Mouse (Mus musculus) kidney, adult 18-20 months (tissue): ENCODE results near the gene N4bp2l2.

Experiments used
- DNase-seq: peaks from one replicate; pipeline ENCODE4 v3.0.0; 2021

Gene N4bp2l2

DNA sequence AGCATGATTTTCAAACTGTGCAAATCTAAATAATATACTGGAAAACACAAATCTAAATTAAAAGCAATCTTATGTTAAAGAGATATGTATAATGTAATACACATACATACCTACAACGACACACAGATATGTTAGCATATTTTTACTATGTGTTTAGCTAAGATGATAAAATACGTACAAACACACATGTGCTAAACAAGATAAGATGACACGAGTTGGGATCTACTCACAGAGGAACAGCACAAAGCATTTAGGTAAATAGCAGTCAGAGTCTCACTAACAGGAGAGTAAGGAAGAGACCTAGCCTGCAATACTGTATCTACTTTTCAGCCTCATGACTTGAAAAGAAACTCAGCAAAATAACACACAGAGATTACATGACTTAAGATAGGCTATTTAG is 24.5 kb downstream of the N4bp2l2 start:
- DNase-seq, result no peak

DNA sequence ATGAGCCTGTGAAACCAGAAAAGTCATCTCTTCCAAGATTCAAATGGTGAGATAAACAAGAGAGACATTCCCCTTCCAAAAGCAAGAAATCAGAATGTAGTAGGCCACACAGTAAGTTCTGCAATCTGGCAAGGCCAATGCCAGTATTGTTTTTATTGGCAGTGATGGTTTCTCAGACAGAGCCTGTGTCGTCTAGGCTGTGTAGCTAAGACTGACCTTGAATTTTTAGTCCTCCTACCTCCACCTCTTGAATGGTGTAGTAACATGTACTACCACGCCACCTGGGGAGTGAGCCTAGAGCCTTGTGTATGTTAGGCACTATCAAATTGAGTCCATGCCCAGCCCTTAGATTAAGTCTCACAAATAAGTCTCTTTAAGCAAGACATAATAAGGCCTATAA is 36.3 kb downstream of the N4bp2l2 start:
- no peak for DNase-seq

DNA sequence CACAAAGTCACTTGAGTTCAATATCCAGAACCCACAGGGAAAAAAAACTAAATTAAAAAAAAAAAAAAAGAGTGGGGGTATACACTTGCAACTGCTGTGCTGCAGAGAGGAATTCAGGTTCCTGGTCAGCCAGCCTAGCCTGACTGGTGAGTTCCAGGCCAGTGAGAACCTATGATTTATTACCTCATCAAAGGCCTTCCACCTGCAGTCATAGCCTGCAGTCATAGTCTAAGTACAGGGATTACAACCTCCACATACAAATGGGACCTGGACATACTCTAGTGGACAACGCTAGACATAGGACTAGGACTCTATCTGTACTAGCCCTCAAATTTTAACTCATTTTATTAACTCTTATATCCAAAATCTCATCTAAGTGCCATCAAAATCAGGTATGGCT is 36.7 kb downstream of the N4bp2l2 start:
- no peak for DNase-seq

DNA sequence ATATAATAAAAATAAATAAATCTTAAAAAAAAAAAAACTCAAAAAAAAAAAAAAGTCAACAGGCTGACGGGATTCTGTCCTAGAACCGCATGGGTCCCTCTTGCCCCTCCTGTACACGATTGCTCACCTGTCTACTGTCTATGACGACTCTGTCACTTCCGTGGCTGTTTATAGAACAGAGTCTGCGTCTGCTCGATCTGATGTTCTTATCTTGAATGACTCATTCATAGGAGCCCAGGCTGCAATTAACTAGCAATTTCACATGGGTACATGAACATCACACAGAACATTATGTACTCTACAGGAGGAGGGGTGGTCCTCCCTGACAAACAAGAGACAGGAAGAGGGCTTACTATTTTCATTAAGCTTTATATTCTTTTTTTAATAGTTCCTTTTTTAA is 40.5 kb downstream of the N4bp2l2 start:
- no peak for DNase-seq

DNA sequence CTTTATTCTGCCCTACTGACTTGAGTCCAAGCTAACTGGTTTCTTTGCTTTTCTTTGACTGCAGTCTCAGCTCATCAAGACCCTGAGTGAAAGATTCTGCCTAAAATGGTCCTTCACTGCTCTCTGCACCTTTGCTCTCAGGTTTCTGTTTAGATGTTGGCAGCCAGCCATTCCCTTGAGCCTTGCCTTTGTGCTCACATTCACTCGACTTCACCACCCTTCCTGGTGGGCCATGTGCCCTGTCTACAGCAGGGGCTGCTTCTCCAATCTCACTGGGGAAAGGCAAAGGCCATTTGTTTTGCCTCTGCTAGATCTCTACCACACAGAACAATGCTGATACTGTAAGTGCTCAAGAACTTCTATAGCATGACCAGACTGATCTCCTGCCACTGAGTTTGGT is 43.2 kb downstream of the N4bp2l2 start:
- DNase-seq, result peak; percentile 10

DNA sequence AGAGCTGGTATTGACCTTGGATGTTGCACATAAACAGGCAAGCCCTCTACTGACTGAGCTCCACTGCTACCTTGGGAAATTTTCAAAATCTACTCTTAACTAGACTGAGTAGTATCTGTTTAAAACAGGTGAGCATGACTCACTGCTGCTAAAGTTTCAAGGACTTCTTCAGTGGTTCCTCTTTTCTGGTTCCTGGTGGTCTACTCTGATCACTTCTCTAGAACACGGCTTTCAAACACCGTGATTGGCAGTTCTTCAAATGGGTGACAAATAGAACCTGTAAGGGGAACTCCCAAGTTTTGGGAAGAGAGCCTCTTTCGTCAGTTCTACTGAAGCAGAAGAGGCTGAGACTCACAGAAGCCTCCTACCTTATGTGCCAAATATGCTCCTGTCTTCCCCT is 44.4 kb downstream of the N4bp2l2 start:
- no peak for DNase-seq

DNA sequence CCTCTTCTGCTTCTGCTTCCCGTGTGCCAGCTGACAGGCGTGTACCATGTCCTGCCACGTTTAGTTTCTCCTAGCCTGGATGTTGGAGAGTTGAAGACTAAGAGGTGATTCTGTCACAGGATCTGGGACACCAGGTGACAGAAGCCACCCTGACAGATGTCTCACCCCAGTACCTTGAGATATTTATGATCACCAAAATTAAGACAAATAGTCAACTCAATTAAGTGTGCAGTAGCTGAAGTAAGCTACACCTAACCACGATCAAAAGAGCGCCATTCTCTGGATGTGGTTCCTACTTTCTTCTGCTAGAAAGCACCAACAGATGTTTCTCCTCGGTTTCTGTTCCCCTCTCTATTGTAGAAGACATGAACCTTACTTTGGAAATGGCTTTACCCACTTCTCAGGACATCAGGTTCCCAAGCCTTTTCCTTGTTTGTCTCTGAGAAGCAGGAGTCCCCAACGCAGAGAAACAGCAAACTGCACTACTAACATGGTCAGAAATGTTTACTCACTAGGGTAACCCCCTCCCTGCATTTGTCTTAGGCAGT is 45.3 kb downstream of the N4bp2l2 start:
- no peak for DNase-seq

DNA sequence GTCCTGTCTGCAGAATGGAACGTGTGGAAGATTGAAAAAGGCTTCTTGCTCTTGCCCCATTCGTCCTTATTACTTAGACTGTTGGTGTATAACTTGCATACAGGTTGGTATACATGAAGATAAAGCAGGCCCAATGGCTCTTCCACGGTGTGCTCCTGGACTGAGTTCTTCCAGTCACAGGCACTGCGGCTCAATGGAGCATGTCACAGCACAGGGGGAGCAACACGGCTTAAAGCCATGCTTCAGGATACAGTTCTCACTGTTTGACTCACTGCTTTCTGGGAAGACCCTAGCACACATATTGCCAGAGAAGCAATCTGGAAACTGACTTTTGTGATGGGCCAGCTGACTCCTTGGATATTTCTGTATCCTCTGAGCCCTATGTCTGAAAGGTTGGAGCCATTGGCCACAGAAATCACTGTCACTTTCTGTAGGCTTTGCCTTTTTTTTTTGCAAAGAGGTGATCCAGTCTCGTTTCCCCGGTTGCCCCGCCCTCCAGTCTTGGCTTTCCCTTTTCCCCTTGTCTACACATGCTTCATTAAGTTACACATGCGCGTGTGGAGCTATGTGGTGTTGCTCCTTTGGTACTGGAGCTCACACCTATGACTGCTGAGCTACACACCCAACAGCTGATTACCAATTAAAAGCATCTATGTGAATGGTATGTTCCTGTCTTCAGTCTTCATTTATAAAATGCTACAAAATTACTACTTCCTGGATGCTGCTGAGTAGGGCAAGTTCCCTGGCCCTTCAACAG is 47.2 kb downstream of the N4bp2l2 start:
- no peak for DNase-seq

DNA sequence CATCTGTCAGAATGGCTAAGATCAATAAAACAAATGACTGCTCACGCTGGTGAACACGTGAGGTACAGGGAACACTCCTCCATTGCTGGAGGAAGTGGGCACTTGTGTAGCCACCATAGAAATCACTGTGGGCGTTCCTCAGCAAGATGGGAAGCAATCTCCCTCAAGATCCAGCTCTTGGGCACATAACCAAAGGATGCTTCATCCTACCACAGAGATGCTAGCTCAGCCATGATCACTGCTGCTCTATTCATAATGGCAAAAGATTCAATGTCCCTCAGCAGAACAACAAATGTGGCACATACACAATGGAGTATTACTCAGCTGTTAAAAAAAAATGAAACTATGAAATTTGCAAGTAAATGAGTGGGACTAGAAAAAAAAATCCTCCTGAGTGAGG is 49.3 kb downstream of the N4bp2l2 start:
- DNase-seq, result no peak

DNA sequence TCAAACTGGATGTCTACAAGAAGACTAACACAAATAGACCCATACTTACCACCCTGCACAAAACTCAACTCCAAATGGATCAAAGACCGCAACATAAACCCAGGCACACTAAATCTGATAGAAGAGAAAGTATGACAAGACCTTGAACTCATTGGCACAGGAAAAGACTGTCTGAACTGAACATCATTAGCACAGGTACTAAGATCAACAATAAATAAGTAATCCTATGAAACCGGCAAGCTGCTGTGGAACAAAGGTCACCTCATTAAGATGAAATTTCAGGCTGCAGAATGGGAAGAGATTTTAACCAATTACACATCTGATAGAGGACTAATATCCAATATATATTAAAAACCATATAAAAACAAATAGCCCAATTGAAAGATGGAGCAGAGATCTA is 49.8 kb downstream of the N4bp2l2 start:
- DNase-seq, result no peak

DNA sequence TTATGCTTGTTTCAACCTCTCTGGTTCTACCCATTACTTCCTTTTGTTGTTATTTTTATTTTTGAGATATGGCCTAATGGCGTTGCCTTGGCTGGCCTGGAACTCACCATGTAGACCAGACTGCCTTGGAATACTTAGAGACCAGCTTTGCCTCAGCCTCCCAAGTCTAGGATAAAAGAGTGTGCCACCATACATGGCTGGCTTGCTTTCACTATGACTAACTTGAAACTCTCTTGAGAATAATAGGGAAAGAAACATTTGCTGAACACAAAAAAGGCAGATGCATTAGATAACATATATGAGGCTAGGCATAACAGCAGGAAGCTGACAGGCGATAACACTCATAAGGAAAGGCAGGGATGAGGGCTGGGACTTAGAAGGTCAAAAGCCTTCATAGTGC is 51.9 kb downstream of the N4bp2l2 start:
- no peak for DNase-seq

DNA sequence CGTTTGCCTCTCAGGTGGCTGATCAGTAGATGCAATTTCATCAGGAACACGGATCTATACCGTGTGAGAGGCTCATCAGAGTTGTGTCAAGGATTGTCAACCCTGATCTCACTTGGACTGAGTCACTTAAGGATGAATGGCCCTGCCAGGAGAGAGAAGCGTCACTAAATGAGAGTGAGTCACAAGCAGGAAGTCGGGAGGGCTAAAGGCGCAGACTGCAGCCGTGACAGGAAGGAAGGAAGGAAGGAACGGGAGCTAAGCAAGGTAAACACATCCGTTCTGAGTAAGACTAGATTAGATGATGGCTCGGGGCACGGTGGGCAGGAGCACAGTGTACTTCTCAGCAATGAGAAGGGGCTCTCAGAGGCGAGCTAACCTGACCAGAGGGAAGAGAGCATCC is 54.3 kb downstream of the N4bp2l2 start:
- DNase-seq, result no peak

DNA sequence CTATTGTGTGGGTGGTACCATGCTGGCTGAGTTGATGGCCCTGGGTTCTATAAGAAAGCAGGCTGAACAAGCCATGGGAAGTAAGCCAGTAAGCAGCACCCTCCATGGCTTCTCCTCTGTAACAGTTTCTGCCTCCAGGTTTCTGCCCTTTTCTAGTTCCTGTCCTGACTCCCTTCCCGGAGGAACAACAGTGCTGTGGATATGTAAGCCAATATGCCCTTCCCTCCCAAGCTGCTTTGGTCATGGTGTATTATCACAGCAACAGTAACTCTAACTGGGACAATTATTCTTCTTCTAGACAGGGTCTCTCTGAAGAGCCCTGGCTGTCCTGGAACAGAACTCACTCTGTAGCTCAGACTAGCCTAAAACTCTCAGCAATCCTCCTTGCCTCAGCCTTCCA is 54.8 kb downstream of the N4bp2l2 start:
- DNase-seq, result no peak

DNA sequence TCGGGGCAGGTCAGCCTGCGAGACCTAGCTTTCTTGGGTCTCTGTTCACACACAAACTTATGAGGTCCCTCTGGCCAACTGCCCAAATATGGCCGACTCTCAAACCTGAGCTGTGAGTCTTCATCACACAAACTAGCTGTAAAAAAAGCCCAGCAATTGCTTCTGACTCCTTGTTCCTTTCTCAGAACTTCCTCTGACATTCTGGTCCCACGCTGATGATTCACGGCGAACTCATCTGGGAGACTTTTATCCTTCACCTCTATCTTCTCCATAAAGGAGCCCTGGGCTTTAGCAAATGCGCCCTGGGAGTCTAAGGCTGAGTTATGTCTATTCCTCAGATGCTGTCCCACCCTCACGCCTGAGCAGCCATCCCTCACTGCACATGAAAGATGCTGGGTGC is 58.4 kb downstream of the N4bp2l2 start:
- DNase-seq, result no peak

DNA sequence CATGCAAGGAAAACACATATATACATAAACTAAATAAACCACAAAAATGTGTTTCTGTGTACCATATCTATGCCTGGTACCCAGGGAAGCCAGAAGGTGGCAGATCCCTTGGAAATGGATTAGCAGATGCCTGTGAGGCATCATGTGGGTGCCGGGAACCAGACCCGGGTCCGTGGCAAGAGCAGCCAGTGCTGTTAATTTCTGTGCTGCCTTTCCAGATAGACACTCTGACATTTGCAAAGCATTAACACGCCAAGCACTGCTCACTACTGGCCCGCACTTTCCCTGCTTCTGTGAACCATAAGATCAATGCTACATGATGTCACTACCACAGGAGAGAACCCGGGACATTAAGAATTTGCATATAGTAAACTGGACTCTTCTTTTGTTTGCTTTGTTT is 59.9 kb downstream of the N4bp2l2 start:
- no peak for DNase-seq

DNA sequence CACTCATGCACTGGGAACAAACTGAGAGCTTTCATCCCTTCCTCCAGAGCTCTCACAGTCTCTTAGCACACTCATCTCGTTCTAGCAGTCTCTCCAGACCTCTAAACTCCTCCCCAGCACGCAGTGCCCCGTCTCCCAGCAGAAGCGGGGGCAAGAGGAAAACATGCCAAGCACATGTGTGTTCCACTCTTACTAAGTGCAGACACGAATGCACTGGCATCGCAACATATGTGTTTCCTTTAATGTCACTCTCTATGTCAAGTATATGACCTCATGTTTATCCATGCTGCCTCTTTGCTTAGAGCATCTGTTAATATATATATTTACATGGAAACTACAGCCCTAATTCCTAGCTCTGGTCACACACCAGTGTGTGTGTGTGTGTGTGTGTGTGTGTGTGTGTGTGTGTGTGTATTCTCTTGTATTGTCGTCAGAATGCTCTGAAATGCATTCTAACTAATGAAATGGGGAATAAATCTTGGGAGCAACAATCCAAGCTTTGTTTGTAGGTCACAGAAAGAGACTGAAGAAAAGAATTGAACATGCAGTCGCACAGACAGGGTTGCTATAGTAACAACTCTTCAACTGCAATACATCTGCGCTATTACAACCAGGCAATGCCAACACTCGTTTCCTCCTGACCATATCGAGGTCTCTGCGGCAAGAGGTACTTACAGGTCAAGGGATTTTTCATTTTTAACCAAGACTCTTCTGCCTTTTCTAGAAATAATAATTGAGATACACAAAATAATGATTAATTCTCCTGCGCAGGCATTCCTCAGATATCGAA is 64.3 kb downstream of the N4bp2l2 start:
- no peak for DNase-seq

DNA sequence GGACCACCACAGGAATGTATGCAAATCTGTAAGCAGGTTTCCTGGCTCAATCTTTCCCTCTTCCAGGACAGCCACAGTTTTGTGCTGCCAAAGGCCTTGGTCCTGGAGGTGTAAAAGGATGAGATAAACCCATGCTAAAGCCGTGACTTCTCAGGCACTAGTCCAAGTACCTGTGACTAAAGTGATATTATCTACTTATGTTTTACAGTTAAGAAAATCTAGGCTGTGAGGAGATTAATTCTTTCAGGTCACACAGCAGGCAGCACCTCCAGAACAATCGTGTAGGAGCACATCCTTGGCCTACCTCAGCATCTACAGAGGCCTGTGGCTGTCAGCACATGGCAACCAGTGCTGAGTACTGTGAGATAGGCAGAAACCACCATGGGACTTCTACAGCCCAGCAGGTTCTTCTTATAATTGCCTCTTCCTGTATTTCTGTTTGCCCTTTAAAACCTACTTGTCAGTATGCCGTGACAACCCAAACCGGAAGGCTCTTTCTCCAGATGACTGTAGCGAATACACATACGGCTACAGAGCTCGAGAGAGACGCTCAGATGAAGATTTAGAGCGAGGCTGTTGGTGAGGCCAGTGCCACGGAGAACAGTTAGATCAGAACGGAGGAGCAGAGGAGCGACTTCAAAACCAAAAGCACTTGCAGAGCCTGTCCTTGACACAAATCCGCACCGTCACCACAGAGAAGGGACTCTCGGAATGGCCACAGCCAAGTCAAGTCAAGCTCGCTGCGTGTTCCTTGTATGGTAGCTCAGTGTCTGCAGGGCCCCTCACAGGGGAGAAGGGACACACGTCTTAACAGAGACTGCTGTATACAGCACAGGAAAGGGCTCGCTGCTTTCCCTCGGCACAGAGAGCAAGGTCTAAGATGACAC is 65.2 kb downstream of the N4bp2l2 start:
- DNase-seq, result no peak

DNA sequence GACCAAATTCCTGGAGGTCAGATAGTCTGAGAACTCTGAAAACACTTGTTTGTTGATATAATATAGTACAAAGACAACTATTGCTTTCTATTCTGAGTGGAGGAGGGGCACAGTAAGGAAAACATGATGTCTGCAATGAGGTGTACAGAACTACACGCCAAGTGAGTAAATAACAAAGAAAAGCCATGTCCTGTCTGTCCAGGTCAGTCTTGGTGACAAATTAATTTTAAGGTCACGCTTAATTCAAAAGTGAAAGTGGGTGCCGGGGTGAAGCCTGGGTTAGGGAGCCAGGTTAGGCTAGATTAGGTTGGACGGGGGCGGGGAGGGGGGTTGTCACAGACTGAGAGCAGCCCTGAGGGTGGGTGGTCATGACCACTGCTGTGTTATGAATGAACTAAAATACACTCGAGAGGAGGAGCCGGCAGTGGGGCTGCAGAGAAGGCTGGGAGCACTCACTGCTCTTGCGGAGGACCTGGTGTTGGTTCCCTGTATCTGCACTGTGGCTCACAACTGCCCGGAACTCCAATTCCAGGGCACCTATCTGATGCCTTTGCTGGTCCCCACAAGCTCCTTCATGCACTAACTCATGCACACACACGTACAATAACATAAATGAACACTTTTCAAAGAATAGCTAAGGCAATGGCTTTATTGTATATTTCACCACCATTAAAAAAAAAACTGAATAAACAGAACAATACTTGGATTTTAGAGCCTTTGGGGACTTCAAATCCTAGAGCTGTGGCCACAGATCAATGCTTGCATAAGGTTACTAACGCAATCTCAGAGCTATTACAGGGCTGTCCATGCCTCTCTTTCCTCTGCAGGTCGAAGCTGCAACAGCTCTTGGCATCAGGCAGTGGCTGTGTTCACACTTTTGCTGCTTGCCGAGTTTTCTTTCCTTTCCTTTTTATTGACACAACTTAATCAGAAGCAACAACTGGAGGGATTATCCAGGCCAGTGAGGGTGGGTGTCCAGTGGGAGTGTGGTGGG is 66.4 kb downstream of the N4bp2l2 start:
- DNase-seq, result no peak

DNA sequence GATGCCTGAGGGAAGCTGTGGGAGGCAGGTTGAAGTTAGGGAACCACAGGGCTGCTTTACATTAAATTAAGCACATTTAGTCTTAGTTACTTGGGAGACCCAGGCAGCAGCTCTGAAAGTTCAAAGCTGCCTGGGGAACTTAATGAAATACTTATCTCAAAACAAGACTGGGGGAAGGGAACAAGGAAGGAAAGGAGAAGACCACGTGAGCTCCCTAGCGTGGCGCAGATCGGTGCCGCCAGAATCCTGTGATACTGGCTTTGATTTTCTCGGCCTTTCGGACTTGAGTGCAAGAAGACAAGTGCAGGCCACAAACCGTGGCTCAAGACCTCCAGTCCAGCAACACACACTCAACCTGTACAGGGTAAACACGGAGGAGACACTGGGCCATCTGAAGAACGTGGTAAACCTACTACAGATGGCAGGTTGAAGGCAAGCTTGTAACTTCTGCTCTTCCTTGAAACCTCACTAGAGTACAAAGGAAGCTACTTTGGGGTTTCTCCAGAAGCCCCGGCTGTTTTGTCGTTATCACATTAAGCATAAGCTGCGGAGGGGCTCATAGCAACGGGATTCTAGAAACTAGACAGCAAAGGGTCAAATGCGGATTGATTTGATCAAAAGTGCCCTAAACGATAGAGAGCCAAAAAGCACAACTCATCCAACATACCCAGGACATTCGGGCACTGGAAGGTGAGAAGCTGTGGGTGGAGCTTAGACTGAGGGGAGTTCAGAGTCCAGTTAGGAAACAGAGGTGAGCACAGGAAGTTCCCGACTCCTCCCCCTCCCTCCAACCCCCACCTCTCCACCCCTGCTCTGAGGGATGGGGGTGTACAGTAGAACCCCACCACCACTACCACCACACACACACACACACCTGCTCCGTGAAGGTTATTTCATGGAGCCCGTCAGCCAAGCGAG is 67.5 kb downstream of the N4bp2l2 start:
- DNase-seq, result no peak

DNA sequence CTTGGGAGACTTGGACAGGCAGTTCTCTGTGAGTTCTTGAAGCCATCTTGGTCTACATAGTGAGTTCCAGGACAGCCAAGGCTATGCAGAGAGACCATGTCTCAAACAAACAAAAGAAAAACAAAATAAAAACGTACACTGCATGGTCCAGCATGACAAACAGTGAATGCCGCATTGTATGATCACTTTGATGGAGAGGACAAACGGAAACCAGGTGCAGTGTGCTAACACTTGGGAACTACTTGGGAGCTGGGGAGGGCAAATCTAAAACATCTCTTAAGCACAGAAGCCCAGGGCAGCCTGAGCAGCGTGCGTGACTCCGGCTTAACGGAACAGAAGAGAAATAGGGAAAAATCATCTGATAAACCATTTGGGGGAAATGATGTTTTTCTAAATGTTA is 68.9 kb downstream of the N4bp2l2 start, which contains the start of gene N4bp2l1:
Gene N4bp2l1 (minus strand): TSS at position 101 of the 400 bp plus-strand sequence.
- no peak for DNase-seq
